In the genomic region with DNA sequence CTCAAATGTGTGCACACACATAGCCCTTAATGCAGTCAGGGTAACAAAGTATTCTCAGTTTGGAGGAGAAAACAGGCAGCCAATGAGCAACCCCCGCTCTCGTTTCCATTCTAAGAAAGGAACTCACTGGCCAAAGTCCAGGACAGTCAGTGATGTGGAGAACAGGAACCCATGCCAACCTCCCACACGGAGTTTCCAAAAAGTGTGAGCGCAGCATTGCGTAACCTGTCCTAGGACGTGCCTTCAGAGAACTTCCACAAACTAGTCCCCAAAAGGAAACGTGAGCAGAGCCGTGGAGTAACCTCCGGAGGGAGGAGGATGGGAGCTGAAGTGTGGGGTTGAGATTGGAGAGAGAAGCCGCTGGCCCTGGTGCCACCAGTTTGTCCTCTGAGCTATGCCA, we compare ENCODE assay signal across 10 mouse cellular contexts. TPM values are rescaled to one million over a fixed set of nuclear protein-coding genes. Genes with fewer than 3 reads are reported as not detected.
DNase-seq lines count a peak whose midpoint lies in the region; ATAC-seq lines count a peak whose summit lies in the region.
"Had no signal": no experiment of that assay in that cellular context is flagged by ENCODE, and none has a peak within 500 bp of the region (broad histone marks: within the 10 kb centered on the region; RNA-seq: fewer than 3 reads in every experiment).

No protein-coding gene starts in this region.

- H3K9ac ChIP-seq in liver, embryonic 11.5 days (ENCODE audit: low read depth, low read length) = no peak overlapping the region
- H3K9ac ChIP-seq in kidney, embryonic 15.5 days = no peak overlapping the region
- H3K9ac ChIP-seq in lung, embryonic 15.5 days = no peak overlapping the region
- H3K9ac ChIP-seq in midbrain, embryonic 13.5 days (replicated peaks) = no peak overlapping the region
- no peak overlapping the region for H3K9ac ChIP-seq in hindbrain, embryonic 16.5 days (ENCODE audit: low read depth, low read length)

- H3K9me3 ChIP-seq in liver, embryonic 11.5 days (ENCODE audit: control insufficient read depth, low read length) = no peaks in the 10 kb centered on the region
- H3K9me3 ChIP-seq in kidney, embryonic 15.5 days (replicated peaks) = no peaks in the 10 kb centered on the region
- H3K9me3 ChIP-seq in lung, embryonic 15.5 days = no peaks in the 10 kb centered on the region
- no peaks in the 10 kb centered on the region for H3K9me3 ChIP-seq in midbrain, embryonic 13.5 days
- H3K9me3 ChIP-seq in hindbrain, embryonic 16.5 days (ENCODE audit: control insufficient read depth, low read length) = no peaks in the 10 kb centered on the region
- H3K9me3 ChIP-seq: G1E had no signal

- no peak overlapping the region for H3K4me2 ChIP-seq in liver, embryonic 11.5 days
- H3K4me2 ChIP-seq in kidney, embryonic 15.5 days = no peak overlapping the region
- peak overlapping the region; percentile 1; the same call in 1 of the 2 replicates for H3K4me2 ChIP-seq in lung, embryonic 15.5 days
- no peak overlapping the region for H3K4me2 ChIP-seq in midbrain, embryonic 13.5 days (replicated peaks)
- H3K4me2 ChIP-seq in hindbrain, embryonic 16.5 days (ENCODE audit: low read length) = no peak overlapping the region

- no peak for ATAC-seq in liver, embryonic 11.5 days (replicated peaks; ENCODE audit: low FRiP score)
- no peak for ATAC-seq in kidney, embryonic 15.5 days (replicated peaks; ENCODE audit: low FRiP score)
- ATAC-seq in lung, embryonic 15.5 days (ENCODE audit: borderline replicate concordance, extremely low read depth, low FRiP score, low TSS enrichment) = peak; percentile 44
- no peak for ATAC-seq in midbrain, embryonic 13.5 days
- ATAC-seq in hindbrain, embryonic 16.5 days = no peak

- DNase-seq in liver = peak; percentile 16
- DNase-seq in liver, embryonic 11.5 days (ENCODE audit: low spot score) = no peak
- DNase-seq in gastrocnemius, postnatal 10 days = peak; percentile 35
- DNase-seq in telencephalon, adult 2 months (ENCODE audit: low read depth, low spot score) = peak; percentile 83

- H3K4me1 ChIP-seq in liver, embryonic 11.5 days (replicated peaks; ENCODE audit: control insufficient read depth, insufficient read depth, low read length) = peaks cover 11% of the 10 kb centered on the region; the same call in 1 of the 2 replicates
- peaks cover 53% of the 10 kb centered on the region for H3K4me1 ChIP-seq in kidney, embryonic 15.5 days
- H3K4me1 ChIP-seq in lung, embryonic 15.5 days = peaks cover 56% of the 10 kb centered on the region
- H3K4me1 ChIP-seq in midbrain, embryonic 13.5 days (replicated peaks) = peaks cover 10% of the 10 kb centered on the region
- H3K4me1 ChIP-seq in hindbrain, embryonic 16.5 days (ENCODE audit: control insufficient read depth, insufficient read depth, low read depth, low read length) = peaks cover 3% of the 10 kb centered on the region; the same call in 1 of the 2 replicates

- no peak overlapping the region for H3K4me3 ChIP-seq in liver, embryonic 11.5 days (ENCODE audit: low read depth, low read length)
- H3K4me3 ChIP-seq in kidney, embryonic 15.5 days (replicated peaks) = no peak overlapping the region
- H3K4me3 ChIP-seq in lung, embryonic 15.5 days = no peak overlapping the region
- no peak overlapping the region for H3K4me3 ChIP-seq in midbrain, embryonic 13.5 days (replicated peaks)
- no peak overlapping the region for H3K4me3 ChIP-seq in hindbrain, embryonic 16.5 days (ENCODE audit: low read length)

- H3K36me3 ChIP-seq in liver, embryonic 11.5 days (ENCODE audit: control insufficient read depth, insufficient read depth, low read length) = no peaks in the 10 kb centered on the region
- H3K36me3 ChIP-seq in kidney, embryonic 15.5 days = no peaks in the 10 kb centered on the region
- no peaks in the 10 kb centered on the region for H3K36me3 ChIP-seq in lung, embryonic 15.5 days
- no peaks in the 10 kb centered on the region for H3K36me3 ChIP-seq in midbrain, embryonic 13.5 days
- H3K36me3 ChIP-seq in hindbrain, embryonic 16.5 days (ENCODE audit: control insufficient read depth, insufficient read depth, low read length) = no peaks in the 10 kb centered on the region
- H3K36me3 ChIP-seq: G1E had no signal

- H3K27me3 ChIP-seq in liver, embryonic 11.5 days (replicated peaks; ENCODE audit: control insufficient read depth, insufficient read depth, low read length) = no peaks in the 10 kb centered on the region; the same call in 1 of the 2 replicates
- no peaks in the 10 kb centered on the region for H3K27me3 ChIP-seq in kidney, embryonic 15.5 days
- no peaks in the 10 kb centered on the region for H3K27me3 ChIP-seq in lung, embryonic 15.5 days
- no peaks in the 10 kb centered on the region for H3K27me3 ChIP-seq in midbrain, embryonic 13.5 days
- no peaks in the 10 kb centered on the region for H3K27me3 ChIP-seq in hindbrain, embryonic 16.5 days (replicated peaks; ENCODE audit: control insufficient read depth, insufficient read depth, low read length)

- H3K27ac ChIP-seq in liver, embryonic 11.5 days (ENCODE audit: low read depth, low read length) = no peak overlapping the region
- peak overlapping the region; percentile 93 for H3K27ac ChIP-seq in kidney, embryonic 15.5 days
- H3K27ac ChIP-seq in lung, embryonic 15.5 days = peak overlapping the region; percentile 88
- H3K27ac ChIP-seq in midbrain, embryonic 13.5 days = no peak overlapping the region
- no peak overlapping the region for H3K27ac ChIP-seq in hindbrain, embryonic 16.5 days (ENCODE audit: low read depth, low read length)

- 56% methylated on average over 10 of the region's 10 CpGs for WGBS in liver, embryonic 11.5 days
- 59% methylated on average over 10 of the region's 10 CpGs for WGBS in kidney, embryonic 15.5 days
- WGBS in lung, embryonic 15.5 days = 27% methylated on average over 10 of the region's 10 CpGs
- WGBS in midbrain, embryonic 13.5 days = 87% methylated on average over 10 of the region's 10 CpGs
- WGBS in hindbrain, embryonic 16.5 days = 79% methylated on average over 10 of the region's 10 CpGs

RNA-seq across cellular contexts. Expression of a gene that starts 1.9 kb away (rescaled TPM):
- polyA plus RNA-seq in liver, embryonic 11.5 days (2014; fragmentation: Nextera tagmentation; extraction: Ambion mirVana) = 49.1 and 52.8 TPM in 2 replicates
- 10 to 100 TPM; 16.8 to 18.4 TPM for total RNA-seq in gastrocnemius, postnatal 10 days (2021)
- polyA plus RNA-seq in kidney, embryonic 15.5 days (2015; fragmentation: Nextera tagmentation; extraction: Ambion mirVana) = 59.2 and 64.2 TPM in 2 replicates
- polyA plus RNA-seq in lung, embryonic 15.5 days (2015; fragmentation: Nextera tagmentation; extraction: Ambion mirVana) = 65.8 and 69.0 TPM in 2 replicates
- 77.6 and 81.1 TPM in 2 replicates for polyA plus RNA-seq in midbrain, embryonic 13.5 days (2015; fragmentation: Nextera tagmentation; extraction: Ambion mirVana)
- polyA plus RNA-seq in hindbrain, embryonic 16.5 days (2015; fragmentation: Nextera tagmentation; extraction: Ambion mirVana) = 89.7 and 95.6 TPM in 2 replicates

RNA-seq across cellular contexts. Expression of a gene that starts 5.9 kb away (rescaled TPM):
- polyA plus RNA-seq in liver, embryonic 11.5 days (2014; fragmentation: Nextera tagmentation; extraction: Ambion mirVana) = 4.4 and 7.4 TPM in 2 replicates
- total RNA-seq in gastrocnemius, postnatal 10 days (2021) = 1 to 10 TPM in 1 of 2 experiments, not detected in 1; 3.3 TPM
- polyA plus RNA-seq in kidney, embryonic 15.5 days (2015; fragmentation: Nextera tagmentation; extraction: Ambion mirVana) = 7.7 and 8.3 TPM in 2 replicates
- 17.1 and 17.6 TPM in 2 replicates for polyA plus RNA-seq in lung, embryonic 15.5 days (2015; fragmentation: Nextera tagmentation; extraction: Ambion mirVana)
- polyA plus RNA-seq in midbrain, embryonic 13.5 days (2015; fragmentation: Nextera tagmentation; extraction: Ambion mirVana) = 4.5 and 5.2 TPM in 2 replicates
- polyA plus RNA-seq in hindbrain, embryonic 16.5 days (2015; fragmentation: Nextera tagmentation; extraction: Ambion mirVana) = 4.1 and 12.3 TPM in 2 replicates

RNA-seq across cellular contexts. Expression of a gene that starts 11.2 kb away (rescaled TPM):
- 38.9 and 39.2 TPM in 2 replicates for polyA plus RNA-seq in liver, embryonic 11.5 days (2014; fragmentation: Nextera tagmentation; extraction: Ambion mirVana)
- total RNA-seq in gastrocnemius, postnatal 10 days (2021) = 10 to 100 TPM; 52.5 TPM
- 149 and 161 TPM in 2 replicates for polyA plus RNA-seq in kidney, embryonic 15.5 days (2015; fragmentation: Nextera tagmentation; extraction: Ambion mirVana)
- polyA plus RNA-seq in lung, embryonic 15.5 days (2015; fragmentation: Nextera tagmentation; extraction: Ambion mirVana) = 161 and 178 TPM in 2 replicates
- polyA plus RNA-seq in midbrain, embryonic 13.5 days (2015; fragmentation: Nextera tagmentation; extraction: Ambion mirVana) = 6.5 and 7.3 TPM in 2 replicates
- polyA plus RNA-seq in hindbrain, embryonic 16.5 days (2015; fragmentation: Nextera tagmentation; extraction: Ambion mirVana) = 13.0 and 15.3 TPM in 2 replicates
- polyA plus RNA-seq: G1E had no signal

RNA-seq across cellular contexts. Expression of a gene that starts 18.7 kb away (rescaled TPM):
- polyA plus RNA-seq in liver, embryonic 11.5 days (2014; fragmentation: Nextera tagmentation; extraction: Ambion mirVana) = not detected in 2 replicates
- not detected for total RNA-seq in gastrocnemius, postnatal 10 days (2021)
- polyA plus RNA-seq in kidney, embryonic 15.5 days (2015; fragmentation: Nextera tagmentation; extraction: Ambion mirVana) = not detected in 2 replicates
- not detected in 2 replicates for polyA plus RNA-seq in lung, embryonic 15.5 days (2015; fragmentation: Nextera tagmentation; extraction: Ambion mirVana)
- not detected in 2 replicates for polyA plus RNA-seq in midbrain, embryonic 13.5 days (2015; fragmentation: Nextera tagmentation; extraction: Ambion mirVana)
- polyA plus RNA-seq in hindbrain, embryonic 16.5 days (2015; fragmentation: Nextera tagmentation; extraction: Ambion mirVana) = not detected in 2 replicates
- total RNA-seq: G1E; gastrocnemius, postnatal 4 days had no signal
- polyA plus RNA-seq: G1E had no signal

RNA-seq across cellular contexts. Expression of a gene that starts 31.1 kb away (rescaled TPM):
- 2.1 TPM in 2 replicates for polyA plus RNA-seq in liver, embryonic 11.5 days (2014; fragmentation: Nextera tagmentation; extraction: Ambion mirVana)
- total RNA-seq in gastrocnemius, postnatal 10 days (2021) = 10 to 100 TPM; 13.0 to 17.7 TPM
- 13.0 and 14.0 TPM in 2 replicates for polyA plus RNA-seq in kidney, embryonic 15.5 days (2015; fragmentation: Nextera tagmentation; extraction: Ambion mirVana)
- polyA plus RNA-seq in lung, embryonic 15.5 days (2015; fragmentation: Nextera tagmentation; extraction: Ambion mirVana) = 8.8 and 10.1 TPM in 2 replicates
- 8.7 and 8.8 TPM in 2 replicates for polyA plus RNA-seq in midbrain, embryonic 13.5 days (2015; fragmentation: Nextera tagmentation; extraction: Ambion mirVana)
- 23.8 and 27.3 TPM in 2 replicates for polyA plus RNA-seq in hindbrain, embryonic 16.5 days (2015; fragmentation: Nextera tagmentation; extraction: Ambion mirVana)

Comparison
In these comparisons a context has a peak if more than half of its experiments do, and no peak if none do; other contexts are left out.
1. H3K27ac ChIP-seq: peak in kidney, embryonic 15.5 days (single experiment) and lung, embryonic 15.5 days (single experiment); none in liver, embryonic 11.5 days (single experiment), midbrain, embryonic 13.5 days (single experiment) and hindbrain, embryonic 16.5 days (single experiment).